ENCODE assay signal across 16 mouse cellular contexts in genomic region chr17:78676813-78677212, GRCm38 (mm10).
A peak's percentile ranks its signal among the peaks of the same experiment; 100 is the strongest.
DNase-seq lines count a peak whose midpoint lies in the region; ATAC-seq lines count a peak whose summit lies in the region.
"Had no signal": no experiment of that assay in that cellular context is flagged by ENCODE, and none has a peak within 500 bp of the region (broad histone marks: within the 10 kb centered on the region; RNA-seq: fewer than 3 reads in every experiment).

No protein-coding gene starts in this region.

- ATAC-seq in frontal cortex, adult (ENCODE audit: low TSS enrichment): peak; percentile 96
- ATAC-seq: forebrain, embryonic 16.5 days; lung, postnatal 0 days; midbrain, embryonic 16.5 days had no signal

- DNase-seq in frontal cortex, postnatal 25 days (ENCODE audit: low spot score in 2 of 2): no peak
- peak; percentile 36 for DNase-seq in layer of hippocampus, adult 11-12 months (ENCODE audit: low spot score)
- DNase-seq in layer of hippocampus, postnatal 10 days (ENCODE audit: low spot score in 2 of 2): no peak
- peak; percentile 16 to 27 for DNase-seq in layer of hippocampus, postnatal 36 days
- peak; percentile 17 for DNase-seq in right cerebral cortex, postnatal 14 days
- DNase-seq in adrenal gland, postnatal 4 days (ENCODE audit: low spot score in 2 of 2): no peak
- no peak for DNase-seq in MN1 (ENCODE audit: low spot score)
- DNase-seq: adrenal gland, postnatal 14 days; cerebellum, adult 9-11 months; gastrocnemius, postnatal 25 days; kidney, postnatal 10 days; thymus, postnatal 36 days had no signal

Comparison
In these comparisons a context has a peak if more than half of its experiments do, and no peak if none do; other contexts are left out.
1. DNase-seq: peak in layer of hippocampus, adult 11-12 months (single experiment), layer of hippocampus, postnatal 36 days (2 of 2) and right cerebral cortex, postnatal 14 days (single experiment); none in frontal cortex, postnatal 25 days (0 of 2), layer of hippocampus, postnatal 10 days (0 of 2), adrenal gland, postnatal 4 days (0 of 2) and MN1 (single experiment).